Mouse (Mus musculus): ENCODE data around the gene Dnajc4. TPM values are rescaled to one million over a fixed set of nuclear protein-coding genes. Genes with fewer than 3 reads are reported as not detected.
"Not testable (repeated sequence)": the region's sequence is repeated elsewhere in the genome, so short reads cannot be mapped to it uniquely, and the experiment has no call there.

The Dnajc4 gene
- total RNA-seq, 2 experiments from 2014 or later: 24.7 to 27.9 TPM

DNA sequence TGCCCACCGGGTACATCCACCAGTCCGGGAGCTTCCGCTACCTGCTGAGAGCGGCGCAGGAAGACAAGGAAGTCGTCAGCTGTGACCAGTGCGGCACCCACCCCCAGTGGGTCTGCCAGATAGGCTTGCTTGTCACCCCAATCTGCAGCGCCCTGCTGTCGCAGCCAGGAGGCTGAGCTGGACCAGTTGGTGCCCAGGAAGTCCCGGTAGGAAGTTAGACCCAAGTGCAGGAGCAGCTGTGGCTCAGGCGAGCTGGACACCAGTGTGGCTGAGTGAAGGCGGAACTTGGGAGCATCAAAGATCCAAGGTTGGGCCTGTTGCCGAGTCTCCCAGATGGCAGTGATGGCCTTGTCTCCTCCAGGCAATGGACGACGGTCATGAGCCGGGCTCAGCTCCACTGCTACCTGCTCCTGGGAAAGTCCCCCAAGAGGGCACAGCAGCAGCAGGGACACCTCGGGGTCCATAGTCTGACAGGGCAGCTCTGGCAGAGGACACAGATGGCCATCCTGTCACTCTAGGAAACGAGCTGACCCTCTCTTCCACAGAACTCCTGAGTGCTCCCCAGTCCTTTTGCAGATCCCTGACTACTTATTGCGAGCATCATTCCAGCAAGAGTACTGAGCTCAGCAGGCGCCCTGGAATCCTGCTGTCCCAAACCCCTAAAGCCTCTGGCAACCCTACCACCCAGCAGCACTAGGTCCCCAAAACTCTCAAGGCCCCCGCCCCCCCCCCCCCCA is 3.1 kb upstream of the Dnajc4 start:
- DNase-seq (ENCODE audit: low spot score in 2 of 2): no peak

DNA sequence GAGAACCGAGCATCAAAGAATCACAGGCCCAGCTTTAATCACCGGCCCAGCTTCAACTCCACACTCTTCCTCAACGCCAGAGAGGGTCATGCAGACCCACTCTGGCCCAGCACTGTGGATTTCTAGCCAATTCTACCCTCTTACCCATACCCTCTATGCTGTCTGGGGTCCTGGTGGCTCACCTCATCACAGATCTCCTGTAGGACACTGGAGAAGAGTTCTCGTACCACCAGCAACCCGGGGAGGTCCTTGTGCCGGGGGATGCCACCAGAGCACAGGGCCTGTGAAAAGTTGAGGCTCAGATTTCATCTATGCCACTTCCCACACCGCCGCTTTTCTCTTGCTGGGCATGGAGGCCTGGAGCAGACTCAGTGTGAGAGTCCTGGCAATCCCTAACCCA is 2.1 kb upstream of the Dnajc4 start:
- DNase-seq (ENCODE audit: low spot score in 2 of 2): no peak

DNA sequence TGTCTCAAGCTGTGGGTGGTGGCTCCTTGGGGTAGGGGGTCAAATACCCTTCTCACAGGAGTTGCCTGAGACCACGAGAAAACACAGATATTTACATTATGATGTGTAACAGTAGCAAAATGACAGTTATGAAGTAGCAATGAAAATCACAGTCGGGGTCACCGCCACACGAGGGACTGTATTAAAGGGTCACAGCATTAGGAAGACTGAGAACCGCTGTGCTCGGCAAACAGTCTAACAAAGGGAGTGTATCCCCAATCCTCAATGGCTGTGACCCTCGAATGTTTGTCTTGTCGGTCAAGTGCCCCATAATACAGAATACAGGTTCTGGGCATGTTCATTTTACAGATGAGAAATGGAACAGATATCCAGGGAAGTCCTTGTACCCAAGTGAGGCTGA is 1.6 kb upstream of the Dnajc4 start:
- no peak for DNase-seq (ENCODE audit: low spot score in 2 of 2)

DNA sequence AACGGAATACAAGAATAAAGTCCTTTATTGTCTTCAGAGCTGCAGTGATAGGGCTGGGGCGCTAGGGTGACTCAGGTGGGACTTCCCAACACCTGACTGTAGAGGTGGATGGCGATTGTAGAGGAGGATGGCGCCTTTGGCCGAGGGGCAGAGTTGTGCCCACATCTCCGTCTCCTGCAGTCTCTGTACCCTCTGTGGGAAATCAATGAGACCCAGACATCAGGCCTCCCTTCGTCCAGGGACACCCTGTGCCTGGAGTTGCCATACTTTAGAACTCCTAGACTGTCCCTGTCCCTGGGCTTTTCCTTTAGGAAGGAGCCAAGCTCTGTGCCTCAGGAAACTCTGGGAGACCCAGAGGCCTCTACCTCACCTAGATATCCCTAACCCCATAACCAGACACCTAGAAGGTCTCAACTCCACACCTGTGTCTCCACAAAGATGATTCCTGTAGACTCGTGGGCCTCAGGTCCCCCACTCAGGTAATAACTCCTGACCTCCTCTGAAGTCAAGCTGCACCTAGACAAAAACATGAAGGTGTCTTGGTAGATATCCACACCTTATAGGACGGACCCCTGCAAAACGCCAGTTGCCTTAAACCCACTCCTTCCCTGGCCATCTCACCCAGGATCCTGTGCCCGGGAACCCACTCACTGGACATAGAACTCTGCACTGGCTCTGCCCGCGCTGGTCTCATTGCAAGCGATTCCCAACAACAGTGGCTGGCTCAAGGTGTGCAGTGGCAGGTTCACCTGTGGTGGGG is 819 bp upstream of the Dnajc4 start:
- no peak for DNase-seq (ENCODE audit: low spot score in 2 of 2)

DNA sequence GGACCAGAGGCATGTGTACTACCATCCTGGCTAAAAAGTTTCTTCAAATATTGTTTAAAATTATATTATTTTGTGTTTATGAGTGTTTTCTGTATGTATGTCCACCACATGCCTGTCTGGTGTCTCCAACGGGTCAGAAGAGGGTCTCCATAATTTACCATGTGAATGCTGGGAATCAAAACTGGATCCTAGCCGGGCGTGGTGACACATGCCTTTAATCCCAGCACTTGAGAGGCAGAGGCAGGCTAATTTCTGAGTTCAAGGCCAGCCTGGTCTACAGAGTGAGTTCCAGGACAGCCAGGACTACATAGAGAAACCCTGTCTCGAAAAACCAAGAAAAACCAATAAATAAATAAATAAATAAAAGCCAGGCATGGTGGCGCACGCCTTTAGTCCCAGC is 1.2 kb downstream of the Dnajc4 start:
- not testable (repeated sequence) for DNase-seq (ENCODE audit: low spot score in 2 of 2)

DNA sequence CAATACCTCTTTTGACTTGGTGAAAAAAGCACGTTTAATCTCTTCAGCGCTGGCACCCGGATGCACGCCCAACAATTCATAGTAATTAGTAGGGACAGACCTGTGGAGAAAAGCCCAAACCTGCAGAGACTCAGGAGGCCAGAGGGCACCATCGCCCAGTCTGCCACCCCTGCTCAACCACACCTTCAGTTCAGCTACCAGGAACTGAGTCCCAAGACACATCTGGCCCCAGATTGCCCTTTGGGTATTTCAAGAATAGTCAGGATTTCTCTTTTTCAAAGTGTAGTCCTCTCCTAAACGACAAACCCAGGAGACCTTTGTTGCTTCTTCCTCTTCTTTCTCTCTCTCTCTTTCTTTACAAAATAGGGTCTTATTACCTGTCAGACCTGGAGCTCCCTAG is 1.7 kb downstream of the Dnajc4 start:
- DNase-seq (ENCODE audit: low spot score in 2 of 2): no peak

DNA sequence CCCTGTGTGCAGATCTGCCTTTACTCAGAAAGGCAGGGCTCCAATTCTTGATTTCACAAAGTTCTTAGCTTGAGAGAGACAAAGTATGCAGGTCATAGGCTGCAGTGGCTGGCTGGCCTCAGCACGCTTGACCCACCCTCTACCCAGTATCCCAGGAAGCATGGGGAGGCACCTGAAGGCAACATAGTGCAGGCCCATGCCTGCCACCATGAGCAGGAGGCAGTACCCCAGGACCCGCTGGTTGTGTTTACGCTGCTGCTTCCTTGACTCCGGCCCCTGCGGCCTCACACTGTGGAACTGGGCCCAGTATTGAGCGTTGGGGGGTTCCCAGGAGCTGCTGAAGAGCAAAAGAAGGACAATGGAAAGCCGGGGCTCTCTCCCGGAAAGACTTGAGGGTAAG is 3.1 kb downstream of the Dnajc4 start:
- DNase-seq (ENCODE audit: low spot score in 2 of 2): no peak

DNA sequence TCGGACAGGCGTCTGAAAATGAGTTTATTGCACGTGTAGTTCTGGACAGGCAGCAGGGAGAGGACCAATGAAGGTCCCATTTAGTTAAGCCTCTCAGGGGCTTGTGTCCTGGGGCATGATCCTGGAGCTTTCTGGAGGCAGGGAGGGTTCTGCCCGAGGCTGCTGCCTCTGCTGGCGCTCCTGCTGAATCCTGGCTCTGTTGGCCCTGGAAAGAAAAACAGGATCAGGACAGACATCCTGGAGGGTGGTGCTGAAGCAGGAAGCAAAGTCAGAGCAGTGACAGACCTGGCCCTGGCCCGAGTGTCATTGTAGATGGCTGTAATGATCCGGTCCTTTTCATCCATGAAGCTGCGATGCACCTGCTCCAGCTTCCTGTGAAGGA is 4.5 kb downstream of the Dnajc4 start:
- DNase-seq (ENCODE audit: low spot score in 2 of 2): no peak

DNA sequence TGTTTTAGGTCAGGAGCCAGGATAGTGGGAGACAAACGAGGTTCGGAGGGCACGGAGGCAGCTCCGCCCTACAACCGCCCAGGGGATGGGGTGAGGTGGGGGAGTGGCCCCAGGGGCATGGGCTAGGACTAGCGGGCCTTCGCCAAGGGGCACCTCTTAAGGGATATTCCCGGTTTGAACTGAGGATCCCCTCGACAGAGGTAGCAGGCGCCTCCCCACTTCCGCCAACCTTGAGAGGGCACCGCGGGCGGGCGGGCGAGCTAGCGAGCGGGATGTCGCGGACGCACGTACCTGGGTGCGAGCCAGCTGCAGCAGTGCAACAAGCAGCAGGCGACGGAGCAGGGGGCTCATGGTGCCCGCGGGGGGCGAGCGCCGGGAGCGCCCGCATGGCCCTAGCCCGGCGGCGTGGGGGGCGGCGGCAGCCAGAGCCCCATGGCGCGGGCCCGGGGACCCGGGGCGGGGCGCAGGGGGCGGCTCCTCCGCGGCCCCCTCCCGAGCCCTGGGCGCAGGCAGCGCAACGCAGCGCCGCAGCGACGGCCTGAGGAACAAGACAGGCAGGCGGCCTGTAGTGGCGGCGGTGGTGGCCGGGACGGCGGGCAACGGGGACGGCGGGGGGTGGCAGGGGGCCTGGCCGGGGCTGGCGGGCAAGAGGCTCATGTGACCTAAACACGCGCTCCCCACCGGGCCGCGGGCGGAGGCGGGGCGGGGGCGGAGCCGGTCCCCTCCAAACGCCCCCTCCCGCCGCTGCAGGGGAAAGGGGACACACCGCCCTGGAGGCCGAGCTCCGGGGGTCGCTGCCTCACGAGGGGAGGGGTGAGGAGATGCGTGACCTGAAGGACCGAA is 5.1 kb downstream of the Dnajc4 start, which contains the start of gene Vegfb:
Vegfb (minus strand) TSS at position 591 of the 843 bp plus-strand sequence.
- DNase-seq (ENCODE audit: low spot score in 2 of 2): no peak

DNA sequence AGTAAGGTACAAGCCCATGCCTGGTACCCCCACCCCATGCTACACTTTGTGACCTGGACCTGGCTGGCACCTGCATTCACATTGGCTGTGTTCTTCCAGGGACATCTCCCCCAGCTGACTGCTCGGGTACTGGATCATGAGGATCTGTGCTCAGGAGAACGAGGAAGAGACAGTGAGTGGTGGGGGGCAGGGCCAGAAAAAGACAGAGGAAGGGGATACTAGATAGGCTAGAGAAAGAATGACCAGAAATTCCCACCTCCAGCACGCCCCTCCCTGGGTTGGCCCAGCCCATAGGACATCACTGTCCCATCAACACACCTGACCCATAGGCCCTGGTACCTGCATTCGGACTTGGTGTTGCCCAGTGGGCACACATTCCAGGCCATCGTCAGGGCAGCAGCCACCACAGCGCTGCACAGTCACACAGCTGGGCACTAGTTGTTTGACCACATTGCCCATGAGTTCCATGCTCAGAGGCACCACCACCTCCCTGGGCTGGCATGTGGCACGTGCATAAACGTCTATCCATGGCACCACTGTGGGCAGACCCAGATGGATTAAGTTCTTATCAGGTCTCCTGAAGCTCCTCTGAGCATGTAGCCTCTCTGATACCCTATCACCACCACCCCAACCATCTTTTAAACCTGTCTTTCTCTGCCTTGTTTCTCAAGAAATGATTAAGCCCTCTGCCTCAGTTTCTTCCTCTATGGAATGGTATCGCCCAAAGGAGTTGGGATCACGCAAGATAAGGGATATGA is 6.2 kb downstream of the Dnajc4 start:
- DNase-seq (ENCODE audit: low spot score in 2 of 2): no peak

DNA sequence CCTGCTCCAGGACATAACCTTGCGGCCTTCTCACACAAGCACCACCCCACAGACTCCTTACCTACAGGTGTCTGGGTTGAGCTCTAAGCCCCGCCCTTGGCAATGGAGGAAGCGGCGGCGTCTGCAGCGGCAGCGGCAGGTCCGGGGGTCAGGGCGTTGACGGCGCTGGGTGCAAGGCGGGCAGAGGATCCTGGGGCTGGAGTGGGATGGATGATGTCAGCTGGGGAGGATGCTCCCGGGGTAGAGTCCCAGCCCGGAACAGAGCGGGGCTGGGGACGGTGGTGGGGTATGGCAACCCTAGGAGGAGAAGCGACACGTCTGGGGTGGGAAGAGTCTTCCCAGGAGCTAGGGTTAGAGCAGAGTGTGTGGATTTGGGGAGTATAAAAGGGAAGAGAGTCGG is 7.1 kb downstream of the Dnajc4 start:
- no peak for DNase-seq (ENCODE audit: low spot score in 2 of 2)

DNA sequence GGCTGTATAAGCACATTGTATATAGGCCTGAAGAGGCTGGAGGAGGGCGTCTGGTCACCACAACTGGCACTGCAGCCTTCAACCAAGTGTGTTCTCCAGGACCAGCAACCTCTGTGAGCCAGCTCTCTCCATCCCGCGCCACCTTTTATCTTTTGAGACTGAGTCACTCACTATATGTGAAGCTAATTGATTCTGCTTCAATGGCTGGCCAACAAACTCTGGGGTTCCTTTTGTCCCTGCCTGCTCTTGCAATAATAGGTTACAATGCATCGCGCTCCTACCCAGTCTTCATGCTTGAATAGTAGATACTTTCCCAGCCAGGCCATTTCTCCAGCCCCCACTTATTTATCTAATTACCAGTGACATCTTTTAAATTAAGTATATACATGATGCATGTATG is 8.8 kb downstream of the Dnajc4 start:
- DNase-seq (ENCODE audit: low spot score in 2 of 2): no peak

DNA sequence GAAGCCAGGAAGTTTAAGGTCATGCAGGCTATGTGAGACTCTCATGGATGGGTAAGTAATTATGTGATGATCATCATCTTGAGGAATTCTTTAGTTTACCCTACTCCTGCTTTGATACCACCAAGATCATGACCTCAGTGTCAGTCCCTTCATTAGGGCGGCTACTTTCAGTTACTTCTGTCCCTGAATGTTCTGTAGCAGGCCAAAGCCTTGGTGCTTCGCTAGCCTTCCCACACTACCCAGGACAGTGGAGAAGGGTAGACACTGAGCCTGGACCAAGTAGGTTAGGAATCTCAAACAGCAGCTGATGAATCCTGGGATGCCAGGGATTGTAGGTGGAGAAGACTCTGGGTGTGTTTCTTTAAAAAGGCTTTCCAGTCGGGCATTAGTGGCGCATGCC is 10.9 kb downstream of the Dnajc4 start:
- no peak for DNase-seq (ENCODE audit: low spot score in 2 of 2)

DNA sequence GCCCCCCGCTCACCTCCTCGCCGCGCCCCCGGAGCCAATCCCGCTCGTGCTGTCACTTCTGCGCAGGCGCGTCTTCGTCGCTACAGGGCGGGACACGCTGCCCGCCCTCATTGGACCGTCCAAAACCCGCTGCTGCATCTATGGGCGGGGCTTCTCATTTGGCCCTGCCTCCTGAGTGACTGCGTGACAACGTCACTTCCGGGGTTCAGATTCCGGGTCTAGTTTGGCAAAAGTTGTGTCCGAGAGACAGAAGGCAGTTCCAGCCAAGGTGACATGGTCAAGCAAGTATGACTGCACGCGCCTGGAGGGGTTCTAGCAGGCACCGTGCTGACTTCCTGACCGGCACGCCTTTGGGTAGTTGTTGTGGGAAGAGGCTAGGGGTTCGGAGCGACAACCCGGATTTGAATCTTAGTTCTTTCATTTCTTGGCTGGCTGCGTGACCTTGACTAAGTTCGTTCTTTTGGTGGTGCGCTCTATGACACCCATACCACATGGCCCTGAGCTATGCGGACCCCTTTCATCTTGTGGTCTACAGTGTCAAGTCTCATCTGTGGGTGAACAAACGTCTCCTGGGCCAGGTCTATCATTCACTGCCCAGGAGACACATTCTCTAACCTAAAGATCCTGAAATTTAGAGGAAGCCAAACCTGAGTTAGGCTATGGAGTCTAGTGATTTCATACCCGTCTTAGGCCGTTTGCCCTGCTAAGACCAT is 11.8 kb downstream of the Dnajc4 start, which contains the start of gene Fkbp2:
Fkbp2 (minus strand) TSS at position 121 of the 713 bp plus-strand sequence.
- DNase-seq (ENCODE audit: low spot score in 2 of 2): peak; percentile 98 to 99

DNA sequence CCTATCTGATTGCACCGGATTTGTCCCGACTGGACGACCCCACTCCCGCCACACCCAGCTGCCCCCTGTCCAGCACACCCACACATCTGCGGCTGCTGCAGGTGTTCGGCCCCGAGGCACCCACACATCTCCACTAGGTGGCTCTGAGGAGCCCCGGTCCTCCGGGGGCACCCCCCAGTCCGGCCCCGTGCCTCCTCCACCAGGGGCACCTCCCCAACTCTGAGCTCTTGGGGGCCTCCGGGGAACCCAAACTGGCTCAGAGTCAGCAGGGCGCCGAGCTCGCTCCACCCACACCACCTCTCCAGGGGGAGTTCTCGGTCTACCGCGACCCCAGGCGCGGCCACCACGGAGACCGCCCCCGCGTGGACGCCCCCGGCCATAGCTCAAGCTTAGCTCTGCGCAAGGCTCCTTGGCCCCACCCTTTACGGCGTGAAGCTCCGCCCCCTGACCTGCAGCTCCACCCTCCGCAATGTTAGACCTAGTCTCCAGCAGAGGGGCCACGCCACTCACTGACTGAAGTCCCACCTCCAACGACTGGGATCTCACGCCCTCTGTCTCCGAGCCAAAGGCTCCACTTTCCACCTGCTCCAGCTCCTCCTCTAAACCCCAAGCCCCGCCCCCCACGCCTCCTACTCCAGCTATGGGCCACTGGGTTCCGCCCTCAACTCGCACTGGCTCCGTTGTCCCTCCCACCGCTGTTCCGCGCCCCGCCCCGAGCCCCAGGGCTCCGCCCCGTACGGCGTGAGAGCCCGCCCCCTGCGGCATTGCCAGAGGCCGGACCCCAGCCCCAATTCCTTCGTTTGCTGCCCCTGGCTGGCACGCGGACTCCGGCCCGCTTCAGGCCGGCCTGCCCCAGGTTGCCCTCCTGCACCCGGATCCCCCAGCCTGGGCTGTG is 12.6 kb downstream of the Dnajc4 start:
- DNase-seq (ENCODE audit: low spot score in 2 of 2): peak; percentile 99

DNA sequence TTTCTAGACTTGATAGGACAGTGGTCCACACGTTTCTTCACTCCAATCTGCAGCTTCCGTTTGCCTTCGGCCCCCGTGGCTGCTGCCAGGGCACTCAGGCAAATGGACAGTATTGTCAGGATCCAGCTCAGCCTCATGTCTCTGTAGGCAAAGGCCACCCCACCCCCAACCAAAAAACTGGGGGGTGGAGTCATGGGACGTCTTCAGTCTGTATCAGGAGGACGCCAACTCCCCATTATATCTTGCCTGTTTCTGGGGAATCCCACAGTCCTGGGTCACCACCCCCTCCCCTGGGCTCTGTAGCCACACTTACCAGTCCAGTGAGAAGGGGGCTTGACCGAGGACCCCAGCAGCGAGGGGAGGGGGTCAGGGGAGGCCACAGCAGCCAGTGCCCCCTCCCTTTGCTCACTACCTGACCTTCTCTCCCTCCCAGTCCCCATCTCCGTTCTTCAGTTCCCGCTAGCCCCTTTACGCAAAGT is 13.3 kb downstream of the Dnajc4 start:
- DNase-seq (ENCODE audit: low spot score in 2 of 2): peak in 1 of 2 experiments; percentile 65

DNA sequence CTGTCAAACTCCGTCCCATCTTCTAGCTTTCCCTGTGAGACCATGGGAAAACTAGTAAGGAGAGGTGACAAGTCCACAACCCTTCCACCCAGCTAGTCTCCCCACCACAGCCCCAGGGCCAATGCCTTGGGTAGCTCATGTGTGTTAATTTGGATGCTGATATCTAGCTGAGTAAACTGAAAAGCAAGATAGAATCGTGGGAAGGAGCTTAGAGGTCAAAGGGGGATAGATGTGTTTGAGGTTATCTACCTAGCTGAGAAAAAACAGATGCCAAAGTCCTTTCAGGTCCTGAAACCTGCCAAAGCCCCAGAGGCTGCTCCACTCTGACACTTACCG is 13.8 kb downstream of the Dnajc4 start:
- no peak for DNase-seq (ENCODE audit: low spot score in 2 of 2)

DNA sequence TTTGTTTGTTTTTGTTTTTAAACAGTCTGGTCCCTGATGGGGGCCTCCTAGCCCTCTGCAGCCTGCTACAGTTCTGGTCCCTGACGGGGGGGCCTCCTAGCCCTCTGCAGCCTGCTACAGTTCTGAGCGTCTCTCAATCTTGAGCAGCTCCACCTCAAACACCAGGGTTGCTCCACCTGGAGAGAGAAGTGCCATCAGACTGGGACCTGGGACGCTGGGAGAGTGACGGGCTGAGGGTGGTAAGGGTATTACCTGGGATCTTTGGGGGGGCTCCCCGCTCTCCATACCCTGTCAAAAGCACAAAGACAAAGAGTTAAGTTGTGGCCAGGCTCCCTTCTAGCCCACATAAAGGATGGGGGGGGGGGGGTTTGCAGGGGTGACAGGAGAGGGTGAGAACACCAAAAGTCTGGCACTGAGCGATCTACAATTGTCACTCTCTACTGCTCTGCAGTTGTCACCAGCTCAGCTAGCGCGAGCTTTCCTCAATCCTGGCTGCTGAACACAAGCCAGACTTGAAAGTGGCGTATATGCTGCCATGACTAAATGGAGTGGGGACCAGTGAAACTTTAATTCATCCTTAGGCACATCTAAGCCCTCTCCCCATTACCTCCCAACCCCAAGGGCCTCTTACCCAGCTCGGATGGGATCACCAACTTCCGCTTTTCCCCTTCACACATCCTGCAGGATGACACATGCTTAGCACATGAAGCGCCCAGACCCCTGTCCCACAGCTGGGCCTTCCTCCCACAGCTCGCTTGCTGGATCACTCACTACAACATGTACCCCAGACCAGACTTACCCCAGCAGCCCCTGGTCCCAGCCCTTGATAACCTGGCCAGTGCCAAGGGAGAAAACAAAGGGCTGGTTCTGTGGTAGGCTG is 14.4 kb downstream of the Dnajc4 start:
- DNase-seq (ENCODE audit: low spot score in 2 of 2): no peak

Data from layer of hippocampus, adult 18-20 months (tissue).